In the genomic region with DNA sequence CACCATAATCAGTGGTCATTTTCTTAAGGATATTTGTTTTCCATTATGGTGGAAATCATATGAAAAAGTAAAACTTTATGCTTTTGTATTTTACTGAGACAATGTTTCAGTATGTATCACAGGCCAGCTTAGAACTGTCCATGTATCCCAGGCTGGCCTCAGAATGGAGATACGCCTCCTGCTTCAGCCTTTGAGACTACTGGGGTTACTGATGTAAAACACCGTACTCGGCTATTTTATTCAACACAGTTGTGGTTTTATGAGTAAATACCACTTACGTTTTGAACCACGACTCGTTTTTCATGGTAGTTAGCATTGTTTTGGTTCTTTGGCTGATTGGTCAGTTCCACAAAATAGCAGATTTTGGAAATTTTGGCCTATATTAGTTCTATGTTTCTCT, we compare ENCODE assay signal across 11 mouse cellular contexts. TPM values are rescaled to one million over a fixed set of nuclear protein-coding genes. Genes with fewer than 3 reads are reported as not detected.
DNase-seq lines count a peak whose midpoint lies in the region; ATAC-seq and TF ChIP-seq lines count a peak whose summit lies in the region.
"Had no signal": no experiment of that assay in that cellular context is flagged by ENCODE, and none has a peak within 500 bp of the region (broad histone marks: within the 10 kb centered on the region; RNA-seq: fewer than 3 reads in every experiment).

No protein-coding gene starts in this region.

- no peak for ATAC-seq in midbrain, embryonic 15.5 days (replicated peaks)
- ATAC-seq in intestine, embryonic 15.5 days, result no peak
- no peak for ATAC-seq in neural tube, embryonic 15.5 days (ENCODE audit: low FRiP score)

- no peak for TF ChIP-seq EP300 in heart, adult 2 months (IDR thresholded peaks at IDR 0.05; ENCODE audit: insufficient read depth, low read depth, low read length)

- no peak for DNase-seq in heart, embryonic 10.5 days (ENCODE audit: low spot score)
- no peak for DNase-seq in heart, adult 2 months
- DNase-seq in midbrain, embryonic 10.5 days (ENCODE audit: low spot score), result no peak
- no peak for DNase-seq in spleen, adult 18-20 months
- DNase-seq in right cerebral cortex, postnatal 36 days (ENCODE audit: low spot score in 2 of 2), result no peak
- DNase-seq: cerebellum, adult 9-11 months had no signal

- H3K9ac ChIP-seq in heart, adult 2 months (ENCODE audit: low read depth, low read length), result no peak overlapping the region
- no peak overlapping the region for H3K9ac ChIP-seq in midbrain, embryonic 15.5 days
- H3K9ac ChIP-seq in intestine, embryonic 15.5 days, result no peak overlapping the region
- no peak overlapping the region for H3K9ac ChIP-seq in neural tube, embryonic 15.5 days (replicated peaks)

- 0 out of 2 replicates have a peak overlapping the region, but pooled peaks have one; percentile 94 for H3K4me3 ChIP-seq in heart, embryonic 10.5 days
- no peak overlapping the region for H3K4me3 ChIP-seq in heart, adult 2 months
- H3K4me3 ChIP-seq in midbrain, embryonic 10.5 days, result peak overlapping the region; percentile 91; the same call in 1 of the 2 replicates
- H3K4me3 ChIP-seq in midbrain, embryonic 15.5 days, result no peak overlapping the region
- H3K4me3 ChIP-seq in intestine, embryonic 15.5 days (replicated peaks), result no peak overlapping the region
- H3K4me3 ChIP-seq in neural tube, embryonic 15.5 days (replicated peaks), result no peak overlapping the region

- no peaks in the 10 kb centered on the region for H3K27me3 ChIP-seq in heart, embryonic 10.5 days (ENCODE audit: insufficient read depth, poor library complexity, severe bottlenecking)
- no peaks in the 10 kb centered on the region for H3K27me3 ChIP-seq in heart, adult 2 months (ENCODE audit: control insufficient read depth, insufficient read depth, low read length)
- no peaks in the 10 kb centered on the region for H3K27me3 ChIP-seq in midbrain, embryonic 10.5 days (ENCODE audit: low read depth, poor library complexity, severe bottlenecking)
- H3K27me3 ChIP-seq in midbrain, embryonic 15.5 days (replicated peaks), result no peaks in the 10 kb centered on the region
- H3K27me3 ChIP-seq in intestine, embryonic 15.5 days (replicated peaks), result no peaks in the 10 kb centered on the region
- H3K27me3 ChIP-seq in neural tube, embryonic 15.5 days (replicated peaks), result no peaks in the 10 kb centered on the region

- H3K27ac ChIP-seq in heart, embryonic 10.5 days, result no peak overlapping the region
- no peak overlapping the region for H3K27ac ChIP-seq in heart, adult 2 months
- H3K27ac ChIP-seq in midbrain, embryonic 10.5 days (replicated peaks), result no peak overlapping the region
- H3K27ac ChIP-seq in midbrain, embryonic 15.5 days, result no peak overlapping the region
- H3K27ac ChIP-seq in intestine, embryonic 15.5 days, result no peak overlapping the region
- H3K27ac ChIP-seq in neural tube, embryonic 15.5 days (replicated peaks), result no peak overlapping the region

- intact Hi-C loops in heart, adult 2 months (cut with DNase I), result loop anchor here (2.0 kb wide), 1 partner anchor 13 kb away; no protein-coding TSS in a partner anchor

- peaks cover 3% of the 10 kb centered on the region; the same call in 1 of the 2 replicates for H3K79me2 ChIP-seq in heart, adult 2 months (replicated peaks; ENCODE audit: control insufficient read depth, insufficient read depth, low read length)

- TF ChIP-seq POLR2A in heart, adult 2 months (IDR thresholded peaks at IDR 0.05; ENCODE audit: insufficient read depth, low read depth, low read length), result no peak

- no peaks in the 10 kb centered on the region for H3K9me3 ChIP-seq in heart, embryonic 10.5 days
- H3K9me3 ChIP-seq in midbrain, embryonic 10.5 days (replicated peaks), result no peaks in the 10 kb centered on the region
- H3K9me3 ChIP-seq in midbrain, embryonic 15.5 days, result no peaks in the 10 kb centered on the region
- no peaks in the 10 kb centered on the region for H3K9me3 ChIP-seq in intestine, embryonic 15.5 days
- no peaks in the 10 kb centered on the region for H3K9me3 ChIP-seq in neural tube, embryonic 15.5 days (replicated peaks)

- WGBS in heart, embryonic 10.5 days, result 87% methylated on average over 6 of the region's 6 CpGs
- 86% methylated on average over 6 of the region's 6 CpGs for WGBS in heart, adult 2 months
- WGBS in midbrain, embryonic 10.5 days, result 90% methylated on average over 6 of the region's 6 CpGs
- 89% methylated on average over 6 of the region's 6 CpGs for WGBS in midbrain, embryonic 15.5 days
- 85% methylated on average over 6 of the region's 6 CpGs for WGBS in intestine, embryonic 15.5 days
- 85% methylated on average over 6 of the region's 6 CpGs for WGBS in neural tube, embryonic 15.5 days

- H3K36me3 ChIP-seq in heart, embryonic 10.5 days, result 0 out of 2 replicates have a peak, but pooled peaks cover 3% of the 10 kb centered on the region
- peaks cover 14% of the 10 kb centered on the region for H3K36me3 ChIP-seq in heart, adult 2 months (ENCODE audit: control insufficient read depth, insufficient read depth, low read length)
- no peaks in the 10 kb centered on the region for H3K36me3 ChIP-seq in midbrain, embryonic 10.5 days
- H3K36me3 ChIP-seq in midbrain, embryonic 15.5 days (replicated peaks), result no peaks in the 10 kb centered on the region
- H3K36me3 ChIP-seq in intestine, embryonic 15.5 days, result no peaks in the 10 kb centered on the region
- no peaks in the 10 kb centered on the region for H3K36me3 ChIP-seq in neural tube, embryonic 15.5 days

- peaks cover 23% of the 10 kb centered on the region for H3K4me1 ChIP-seq in heart, embryonic 10.5 days
- peaks cover 8% of the 10 kb centered on the region for H3K4me1 ChIP-seq in heart, adult 2 months (ENCODE audit: control insufficient read depth, insufficient read depth, low read length)
- H3K4me1 ChIP-seq in midbrain, embryonic 10.5 days, result peaks cover 33% of the 10 kb centered on the region
- H3K4me1 ChIP-seq in midbrain, embryonic 15.5 days, result peaks cover 34% of the 10 kb centered on the region
- H3K4me1 ChIP-seq in intestine, embryonic 15.5 days (replicated peaks), result peaks cover 12% of the 10 kb centered on the region
- H3K4me1 ChIP-seq in neural tube, embryonic 15.5 days, result peaks cover 32% of the 10 kb centered on the region

- H3K4me2 ChIP-seq in midbrain, embryonic 15.5 days, result no peak overlapping the region; the same call in 1 of the 2 replicates
- H3K4me2 ChIP-seq in intestine, embryonic 15.5 days (replicated peaks), result peak overlapping the region; percentile 47; the same call in 1 of the 2 replicates
- H3K4me2 ChIP-seq in neural tube, embryonic 15.5 days, result peak overlapping the region; percentile 88

- no peak for TF ChIP-seq CTCF in heart, adult 2 months (IDR thresholded peaks at IDR 0.05)

RNA-seq across cellular contexts. Expression of gene Nfatc3, which starts 3.0 kb away (rescaled TPM):
- polyA plus RNA-seq in heart, embryonic 10.5 days (2016; fragmentation: Nextera tagmentation; extraction: Ambion mirVana), result 4.9 and 6.5 TPM in 2 replicates
- 10 to 100 TPM; 18.9 to 19.2 TPM for total RNA-seq in heart, adult 2 months (2021)
- polyA plus RNA-seq in heart, adult 2 months (2012; rRNA removed), result 12.2 and 21.8 TPM in 2 replicates
- polyA plus RNA-seq in midbrain, embryonic 10.5 days (2016; fragmentation: Nextera tagmentation; extraction: Ambion mirVana), result 5.3 and 5.9 TPM in 2 replicates
- polyA plus RNA-seq in midbrain, embryonic 15.5 days (2015; fragmentation: Nextera tagmentation; extraction: Ambion mirVana), result 3.7 and 3.8 TPM in 2 replicates
- polyA plus RNA-seq in intestine, embryonic 15.5 days (2015; fragmentation: Nextera tagmentation; extraction: Ambion mirVana), result 6.0 and 6.2 TPM in 2 replicates
- polyA plus RNA-seq in neural tube, embryonic 15.5 days (2015; fragmentation: Nextera tagmentation; extraction: Ambion mirVana), result 3.5 and 4.4 TPM in 2 replicates

RNA-seq across cellular contexts. Expression of gene Ddx28, which starts 50.0 kb away (rescaled TPM):
- polyA plus RNA-seq in heart, embryonic 10.5 days (2016; fragmentation: Nextera tagmentation; extraction: Ambion mirVana), result 16.1 and 18.7 TPM in 2 replicates
- 10 to 100 TPM in 1 of 2 experiments, 1 to 10 TPM in 1; 9.2 to 10.0 TPM for total RNA-seq in heart, adult 2 months (2021)
- 5.7 and 6.3 TPM in 2 replicates for polyA plus RNA-seq in heart, adult 2 months (2012; rRNA removed)
- polyA plus RNA-seq in midbrain, embryonic 10.5 days (2016; fragmentation: Nextera tagmentation; extraction: Ambion mirVana), result 22.6 and 23.0 TPM in 2 replicates
- polyA plus RNA-seq in midbrain, embryonic 15.5 days (2015; fragmentation: Nextera tagmentation; extraction: Ambion mirVana), result 22.9 and 23.8 TPM in 2 replicates
- polyA plus RNA-seq in intestine, embryonic 15.5 days (2015; fragmentation: Nextera tagmentation; extraction: Ambion mirVana), result 14.2 and 15.5 TPM in 2 replicates
- 20.8 and 20.9 TPM in 2 replicates for polyA plus RNA-seq in neural tube, embryonic 15.5 days (2015; fragmentation: Nextera tagmentation; extraction: Ambion mirVana)

RNA-seq across cellular contexts. Expression of gene Dpep2nb, which starts 55.9 kb away (rescaled TPM):
- 0.31 TPM in 1 of 2 replicates, not detected in the other for polyA plus RNA-seq in heart, embryonic 10.5 days (2016; fragmentation: Nextera tagmentation; extraction: Ambion mirVana)
- not detected for total RNA-seq in heart, adult 2 months (2021)
- polyA plus RNA-seq in heart, adult 2 months (2012; rRNA removed), result not detected in 2 replicates
- 0.17 TPM in 1 of 2 replicates, not detected in the other for polyA plus RNA-seq in midbrain, embryonic 10.5 days (2016; fragmentation: Nextera tagmentation; extraction: Ambion mirVana)
- 0.21 and 0.26 TPM in 2 replicates for polyA plus RNA-seq in midbrain, embryonic 15.5 days (2015; fragmentation: Nextera tagmentation; extraction: Ambion mirVana)
- polyA plus RNA-seq in intestine, embryonic 15.5 days (2015; fragmentation: Nextera tagmentation; extraction: Ambion mirVana), result not detected in 2 replicates
- 0.14 TPM in 1 of 2 replicates, not detected in the other for polyA plus RNA-seq in neural tube, embryonic 15.5 days (2015; fragmentation: Nextera tagmentation; extraction: Ambion mirVana)
- total RNA-seq: adrenal gland, adult 18-20 months; layer of hippocampus, postnatal 25 days had no signal

Comparison
In these comparisons a context has a peak if more than half of its experiments do, and no peak if none do; other contexts are left out.
1. H3K4me3 ChIP-seq: peak in heart, embryonic 10.5 days (single experiment) and midbrain, embryonic 10.5 days (single experiment); none in heart, adult 2 months (single experiment), midbrain, embryonic 15.5 days (single experiment), intestine, embryonic 15.5 days (single experiment) and neural tube, embryonic 15.5 days (single experiment).